Mouse (Mus musculus): ENCODE results near the gene Fancg. TPM values are rescaled to one million over a fixed set of nuclear protein-coding genes. Genes with fewer than 3 reads are reported as not detected.

Gene Fancg
- total and polyA plus RNA-seq, 3 experiments = 11.4 to 24.6 TPM; not detected in 1

DNA sequence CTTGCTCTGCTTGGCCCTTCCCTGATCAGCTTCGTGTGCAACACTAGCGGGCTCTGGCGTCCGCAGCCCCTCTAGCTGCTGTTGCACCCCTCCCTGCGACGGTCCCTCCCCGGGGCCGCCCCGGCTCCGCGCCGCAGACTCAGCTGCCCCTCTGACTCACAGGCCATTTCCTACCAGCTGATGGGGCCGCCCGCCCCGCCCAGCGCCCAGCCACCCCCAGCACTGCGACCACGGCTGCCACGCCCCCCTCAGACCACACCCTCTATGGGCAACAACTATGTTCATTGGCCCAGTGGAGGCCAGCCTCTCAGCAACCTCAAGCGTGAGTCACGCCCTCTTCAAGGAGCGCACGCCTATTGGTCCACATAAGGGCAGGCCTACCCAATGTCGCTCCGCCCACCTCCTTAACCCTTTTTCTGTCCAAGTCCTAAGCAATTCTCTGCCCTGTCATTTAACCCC, 29.8 kb upstream of the Fancg start (continued):
- TF ChIP-seq UBTF (IDR thresholded peaks at IDR 0.05; ENCODE audit: borderline replicate concordance, insufficient read depth, low read depth, low read length) = no peak
- TF ChIP-seq CHD2 (IDR thresholded peaks at IDR 0.05; ENCODE audit: low read length) = no peak
- TF ChIP-seq POLR2AphosphoS5 (IDR thresholded peaks at IDR 0.05; ENCODE audit: borderline replicate concordance, low read depth, low read length) = no peak
- peak; percentile 72; the same call in 1 of the 2 replicates for TF ChIP-seq MXI1 (IDR thresholded peaks at IDR 0.05; ENCODE audit: low read depth, low read length)
- no peak; the same call in 1 of the 2 replicates for TF ChIP-seq ZMIZ1 (IDR thresholded peaks at IDR 0.05; ENCODE audit: low read depth, low read length)
- TF ChIP-seq HCFC1 (IDR thresholded peaks at IDR 0.05; ENCODE audit: low read depth, low read length) = peak; percentile 55; the same call in 1 of the 2 replicates
- TF ChIP-seq TAL1 (IDR thresholded peaks at IDR 0.05; ENCODE audit: low read length) = no peak
- no peak for TF ChIP-seq USF2 (IDR thresholded peaks at IDR 0.05; ENCODE audit: borderline replicate concordance in 1 of 2, insufficient read depth in 1 of 2, low read depth in 1 of 2, low read length in 2 of 2)
- TF ChIP-seq SIN3A (IDR thresholded peaks at IDR 0.05; ENCODE audit: low read length) = peak; percentile 87; the same call in 1 of the 2 replicates
- no peak; a peak in 1 of 4 replicates for TF ChIP-seq EP300 (IDR thresholded peaks at IDR 0.05; ENCODE audit: low read depth in 1 of 2, low read length in 2 of 2)

DNA sequence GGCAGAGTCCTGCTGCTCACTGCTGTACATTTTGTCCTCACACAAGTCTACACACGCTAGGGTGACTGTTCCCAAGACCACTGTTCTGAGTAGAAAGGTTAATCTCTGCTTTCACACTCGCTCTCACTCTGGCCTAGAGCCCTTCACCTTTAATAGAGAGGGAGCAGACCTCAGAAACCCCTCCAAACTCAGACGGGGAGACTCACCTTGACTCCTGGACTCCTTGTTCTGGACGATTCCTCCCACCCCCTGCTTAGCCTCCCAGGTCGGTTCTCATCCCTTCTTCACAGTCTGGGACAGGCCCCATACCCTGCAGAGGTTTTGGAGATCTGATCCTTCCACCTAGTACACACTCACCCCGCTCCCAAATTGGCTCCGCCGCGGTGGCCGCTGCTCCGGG, 29.3 kb upstream of the Fancg start:
- peak overlapping the region; percentile 44 for H3K9ac ChIP-seq (ENCODE audit: control insufficient read depth, low read depth, low read length, poor library complexity, severe bottlenecking)
- no peaks in the 10 kb centered on the region for H3K9me3 ChIP-seq (replicated peaks; ENCODE audit: insufficient read depth, low read length)
- TF ChIP-seq CTCF (IDR thresholded peaks at IDR 0.05 in 2 of 3, conservative IDR thresholded peaks at IDR 0.05 in 1 of 3; ENCODE audit: control insufficient read depth in 1 of 3, insufficient read depth in 1 of 3, low read depth in 2 of 3, low read length in 3 of 3, poor library complexity in 1 of 3, severe bottlenecking in 1 of 3) (no peak), POLR2A (IDR thresholded peaks at IDR 0.05; ENCODE audit: control insufficient read depth in 1 of 2, insufficient read depth in 1 of 2, low read depth in 1 of 2, low read length in 2 of 2, poor library complexity in 1 of 2) (no peak), MAFK (IDR thresholded peaks at IDR 0.05; ENCODE audit: borderline replicate concordance, low read depth, low read length) (no peak), E2F4 (IDR thresholded peaks at IDR 0.05; ENCODE audit: borderline replicate concordance, low read depth, low read length) (no peak; the same call in 1 of the 2 replicates), ELF1 (IDR thresholded peaks at IDR 0.05; ENCODE audit: low read depth, low read length) (no peak), MYB (IDR thresholded peaks at IDR 0.05; ENCODE audit: low read depth, low read length) (no peak), TBP (IDR thresholded peaks at IDR 0.05; ENCODE audit: low read depth, low read length) (no peak), UBTF (IDR thresholded peaks at IDR 0.05; ENCODE audit: borderline replicate concordance, insufficient read depth, low read depth, low read length) (no peak), MXI1 (IDR thresholded peaks at IDR 0.05; ENCODE audit: low read depth, low read length) (no peak), EP300 (IDR thresholded peaks at IDR 0.05; ENCODE audit: low read depth in 1 of 2, low read length in 2 of 2) (no peak), RCOR1 (IDR thresholded peaks at IDR 0.05; ENCODE audit: low read depth, low read length) (no peak), JUND (IDR thresholded peaks at IDR 0.05; ENCODE audit: low read depth, low read length) (no peak), CHD1 (IDR thresholded peaks at IDR 0.05; ENCODE audit: low read depth, low read length) (no peak), ETS1 (IDR thresholded peaks at IDR 0.05; ENCODE audit: low read depth, low read length) (no peak), MAX (IDR thresholded peaks at IDR 0.05; ENCODE audit: low read length) (no peak), HCFC1 (IDR thresholded peaks at IDR 0.05; ENCODE audit: low read depth, low read length) (no peak), KAT2A (conservative IDR thresholded peaks at IDR 0.05; ENCODE audit: low read depth, low read length) (no peak), ZC3H11A (IDR thresholded peaks at IDR 0.05; ENCODE audit: low read depth, low read length) (no peak), NRF1 (IDR thresholded peaks at IDR 0.05; ENCODE audit: insufficient read depth, low read depth, low read length, poor library complexity, severe bottlenecking) (no peak), SIN3A (IDR thresholded peaks at IDR 0.05; ENCODE audit: low read length) (no peak)
- H3K4me1 ChIP-seq (ENCODE audit: control insufficient read depth in 1 of 2, insufficient read depth in 2 of 2, low read length in 2 of 2) = peaks cover 25 to 48% of the 10 kb centered on the region in 2 experiments
- no peaks in the 10 kb centered on the region for H3K79me2 ChIP-seq (ENCODE audit: control insufficient read depth, insufficient read depth, low read length, poor library complexity)
- H3K27ac ChIP-seq (ENCODE audit: control insufficient read depth, low read depth, low read length) = peak overlapping the region; percentile 58; the same call in 1 of the 2 replicates
- no peak for DNase-seq (ENCODE audit: low read depth, low spot score)
- H3K4me3 ChIP-seq (ENCODE audit: control insufficient read depth in 1 of 2, insufficient read depth in 1 of 2, low read depth in 2 of 2, low read length in 2 of 2) = peak overlapping the region; percentile 51 to 77
- peaks cover 0 to 28% of the 10 kb centered on the region in 2 experiments; a peak in 2 of 4 replicates for H3K36me3 ChIP-seq (ENCODE audit: control insufficient read depth in 1 of 2, insufficient read depth in 2 of 2, low read length in 2 of 2)
- H3K27me3 ChIP-seq (ENCODE audit: control insufficient read depth in 1 of 2, insufficient read depth in 2 of 2, low read length in 2 of 2) = no peaks in the 10 kb centered on the region
